Mouse (Mus musculus) ovary, adult 18-20 months (tissue): Measurements from ENCODE around the gene Pcdh19.

Experiments used
- DNase-seq: peaks from one replicate; pipeline ENCODE4 v3.0.0; 2022; ENCODE audit warnings: low spot score, mixed read lengths

Gene Pcdh19

DNA sequence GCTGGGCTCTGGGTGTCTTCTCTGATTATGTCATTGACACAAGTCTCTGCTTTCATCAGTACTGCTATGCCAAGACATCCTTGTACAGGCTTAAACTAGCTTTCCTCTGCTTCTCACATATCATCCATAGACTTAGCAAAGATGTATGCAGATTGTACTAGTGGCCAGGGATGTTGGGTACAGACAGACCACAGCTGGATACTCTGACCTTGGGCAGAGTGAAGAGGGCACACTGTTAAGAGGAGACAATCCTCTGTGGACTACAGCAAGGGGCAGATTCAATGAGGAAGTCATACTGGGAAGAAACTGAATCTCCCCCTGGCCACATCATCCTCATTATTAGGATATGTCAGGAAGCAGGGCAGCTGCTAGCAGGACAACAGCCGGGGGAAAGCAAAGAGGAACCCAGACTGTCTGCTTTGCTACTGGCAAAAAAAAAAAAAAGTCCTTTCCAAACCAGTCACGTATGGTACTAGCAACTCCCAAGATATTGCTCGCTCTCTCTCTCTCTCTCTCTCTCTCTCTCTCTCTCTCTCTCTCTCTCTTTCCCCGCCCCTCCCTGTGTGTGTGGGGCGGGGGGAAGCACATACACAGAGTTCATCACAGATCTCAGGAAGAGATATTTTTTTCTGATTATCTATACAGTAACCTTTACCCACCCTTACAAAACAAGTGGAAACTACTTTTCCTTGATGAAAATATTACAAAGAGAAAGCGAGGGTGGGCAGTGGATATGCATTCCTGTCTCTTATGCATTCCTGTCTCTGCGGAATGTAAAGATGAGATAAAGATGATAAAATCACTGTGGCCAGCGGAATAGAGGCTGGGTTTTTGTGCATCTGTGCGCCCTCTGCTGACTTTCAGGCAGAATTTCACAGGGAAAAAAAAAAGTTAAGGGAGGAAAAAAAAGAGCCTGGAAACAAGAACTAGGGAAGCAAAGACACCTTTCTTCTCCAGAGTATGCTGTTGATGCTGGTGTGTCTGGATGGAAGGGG is 31.2 kb downstream of the Pcdh19 start:
- no peak for DNase-seq

DNA sequence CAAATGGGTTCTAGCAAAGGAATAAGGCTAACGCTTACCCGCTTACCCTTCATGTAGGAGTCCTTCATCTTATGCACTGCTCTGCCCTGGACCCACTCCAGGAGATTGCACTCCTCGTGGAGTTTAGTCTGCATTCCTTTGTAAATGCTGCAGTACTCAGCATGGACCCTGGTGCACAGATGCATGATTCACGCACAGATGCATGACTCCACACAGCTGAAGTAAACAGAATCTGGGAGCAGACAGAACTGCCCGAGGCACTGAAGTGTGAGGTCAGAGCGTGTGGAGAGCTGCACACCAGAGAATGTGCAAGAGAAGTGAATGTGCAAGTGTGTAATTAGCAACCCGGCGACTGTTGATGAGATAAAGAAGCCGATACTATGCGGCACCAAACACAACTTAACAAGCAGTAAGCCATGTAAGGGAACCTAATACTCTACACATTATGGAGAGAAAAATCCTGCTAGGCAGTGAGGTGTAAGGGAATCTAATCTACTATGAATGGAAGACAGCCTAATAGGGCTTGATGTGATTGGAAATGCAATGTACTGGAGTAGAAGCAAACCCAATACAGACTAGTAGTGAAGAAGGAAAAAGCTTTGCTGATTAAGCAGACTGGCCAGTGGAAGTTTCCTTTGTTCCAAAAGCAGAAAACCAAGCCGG is 32.8 kb downstream of the Pcdh19 start:
- no peak for DNase-seq

DNA sequence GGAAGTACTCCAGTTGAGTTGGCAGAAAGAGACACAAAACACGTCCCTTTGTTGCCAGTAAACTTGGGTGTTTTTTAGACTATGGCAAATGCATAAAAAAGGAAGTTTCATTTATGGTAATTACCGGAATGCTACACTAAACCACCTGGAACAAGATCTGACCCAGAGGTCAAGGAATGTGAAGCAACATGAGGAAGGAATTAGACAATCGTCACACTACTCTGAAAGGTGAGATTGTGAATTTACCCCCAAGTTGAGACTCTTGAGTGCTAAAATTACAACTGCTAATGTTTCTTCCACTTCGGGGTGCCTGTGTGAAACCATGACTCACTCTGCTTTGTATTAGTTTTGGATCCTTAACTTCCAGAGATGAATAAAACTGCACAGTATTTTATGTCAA is 33.6 kb downstream of the Pcdh19 start:
- DNase-seq, result no peak

DNA sequence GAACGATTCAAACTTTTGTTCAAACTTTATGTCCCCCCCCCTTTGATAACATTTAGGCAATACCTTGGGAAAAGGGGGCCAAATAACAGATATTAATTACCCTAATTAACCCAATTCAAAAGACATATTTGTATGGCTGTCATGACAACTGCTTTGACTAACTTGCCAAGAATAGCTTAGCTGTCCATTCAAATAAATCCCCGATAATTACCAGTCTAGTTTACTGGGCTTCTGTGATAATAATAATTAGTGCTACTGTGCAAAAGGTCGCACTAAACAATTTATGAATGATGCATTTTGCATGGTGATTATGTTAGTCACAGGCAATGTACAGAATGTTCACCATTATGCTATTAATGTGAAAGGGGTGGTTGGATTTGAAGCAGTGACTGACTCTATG is 35.7 kb downstream of the Pcdh19 start:
- DNase-seq, result no peak

DNA sequence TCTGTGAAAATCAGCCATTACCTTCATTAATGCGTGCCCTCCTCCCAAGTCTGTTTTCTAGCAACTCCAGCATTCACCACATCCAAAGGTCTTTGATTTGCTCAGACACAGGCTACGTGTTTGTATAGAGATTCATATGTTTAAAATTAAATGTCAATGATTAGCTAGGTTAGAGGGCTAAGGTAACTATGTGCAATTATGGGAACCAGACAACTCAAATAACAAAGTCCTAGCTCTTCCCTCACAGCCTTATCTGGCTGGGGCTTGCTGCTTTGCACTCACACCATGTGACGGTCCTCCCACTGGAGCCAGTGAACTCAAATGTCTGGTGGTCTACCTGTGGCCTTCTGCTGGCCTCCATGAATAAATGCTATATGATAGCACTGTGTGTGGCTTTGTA is 38.4 kb downstream of the Pcdh19 start:
- DNase-seq, result no peak

DNA sequence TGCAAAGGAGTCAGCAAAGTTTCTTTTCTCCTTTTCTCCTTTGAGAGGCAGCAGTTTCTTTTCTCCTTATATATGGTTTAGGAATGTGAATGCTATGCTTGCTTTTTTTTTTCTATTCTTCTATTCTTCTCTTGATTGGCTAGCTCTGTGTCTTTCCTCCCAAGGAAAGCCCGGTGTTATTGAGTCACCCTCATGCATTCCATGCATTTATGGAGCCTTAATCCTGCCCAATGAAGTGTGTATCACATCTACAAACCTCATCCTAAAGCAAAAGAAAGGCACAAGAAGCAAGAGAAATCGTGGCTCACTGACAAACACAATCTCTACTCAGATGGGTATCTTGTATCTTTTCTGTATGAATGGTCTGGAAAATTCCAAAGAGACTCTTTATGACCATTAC is 41.0 kb downstream of the Pcdh19 start:
- DNase-seq, result no peak

DNA sequence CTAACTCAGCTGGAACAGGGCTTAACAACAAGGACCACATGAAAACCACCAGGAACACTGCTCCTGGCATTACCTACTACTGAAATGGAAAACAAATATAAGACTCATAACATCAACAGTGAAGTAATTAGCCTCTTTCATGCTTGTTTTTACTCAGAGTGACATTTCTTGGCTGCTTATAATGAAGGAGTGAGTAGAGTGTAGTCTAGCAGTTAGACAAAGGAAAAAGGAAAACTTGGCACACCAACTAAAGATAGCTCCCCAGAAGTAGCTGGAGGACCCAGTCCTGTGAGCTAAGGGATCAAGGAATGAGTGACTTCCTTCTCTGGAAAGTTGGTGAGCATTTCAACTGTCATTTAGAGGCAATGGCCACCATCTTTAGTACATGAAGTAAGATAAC is 49.3 kb downstream of the Pcdh19 start:
- no peak for DNase-seq

DNA sequence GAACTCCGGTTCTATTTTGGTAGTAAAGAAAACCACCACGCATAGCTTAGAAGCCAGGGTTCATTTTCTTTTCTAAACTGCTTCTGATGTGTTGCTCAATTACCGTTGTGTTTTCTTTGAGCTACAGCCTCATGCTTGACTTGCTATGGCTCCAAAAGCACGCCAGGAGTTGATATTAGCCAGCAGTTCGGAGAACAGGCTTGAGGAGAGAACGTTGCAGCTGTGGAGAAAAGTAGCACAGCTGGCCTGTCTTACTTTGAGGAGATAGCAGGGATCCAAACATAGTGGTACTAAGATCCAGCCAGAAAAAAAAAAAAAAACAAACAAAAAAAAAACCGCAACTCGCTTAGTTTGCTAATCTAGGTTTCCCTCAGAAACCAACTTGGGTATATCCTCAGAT is 59.2 kb downstream of the Pcdh19 start:
- peak; percentile 7 for DNase-seq

DNA sequence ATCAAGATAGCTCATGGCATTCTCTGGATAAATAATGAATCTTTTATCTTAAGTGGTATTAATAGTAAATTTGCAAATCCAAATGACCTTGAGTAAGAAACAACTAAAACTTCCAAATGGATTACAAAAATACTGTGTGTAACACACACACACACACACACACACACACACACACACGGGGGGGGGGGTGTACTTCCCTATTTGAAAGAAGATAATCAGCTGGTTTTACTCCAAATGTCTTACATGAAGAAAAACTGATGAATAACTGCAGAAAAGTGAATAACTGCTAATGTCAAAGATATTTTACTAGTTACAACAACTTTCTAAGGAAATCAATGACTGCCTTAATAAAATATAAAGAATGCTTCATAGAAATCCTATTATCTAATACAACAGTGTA is 70.6 kb downstream of the Pcdh19 start:
- no peak for DNase-seq

DNA sequence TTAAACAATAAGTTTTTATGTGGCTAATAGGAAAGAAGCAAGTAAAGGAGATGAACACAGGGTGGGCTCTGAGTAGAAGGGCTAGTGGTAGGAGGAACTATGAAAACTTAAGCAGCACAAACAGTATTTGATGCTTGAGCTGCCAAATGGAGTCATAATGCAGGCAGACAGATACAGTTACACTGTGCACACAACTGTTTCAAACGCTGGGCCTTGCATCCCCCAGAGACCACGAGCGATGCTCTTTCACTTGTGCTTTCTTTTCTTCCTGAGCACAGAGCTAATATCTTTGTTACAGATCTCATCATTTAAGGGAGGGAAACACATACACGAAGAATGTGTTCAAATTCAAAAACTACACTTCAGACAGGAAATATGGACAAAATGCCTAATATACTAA is 83.0 kb downstream of the Pcdh19 start:
- DNase-seq, result no peak

DNA sequence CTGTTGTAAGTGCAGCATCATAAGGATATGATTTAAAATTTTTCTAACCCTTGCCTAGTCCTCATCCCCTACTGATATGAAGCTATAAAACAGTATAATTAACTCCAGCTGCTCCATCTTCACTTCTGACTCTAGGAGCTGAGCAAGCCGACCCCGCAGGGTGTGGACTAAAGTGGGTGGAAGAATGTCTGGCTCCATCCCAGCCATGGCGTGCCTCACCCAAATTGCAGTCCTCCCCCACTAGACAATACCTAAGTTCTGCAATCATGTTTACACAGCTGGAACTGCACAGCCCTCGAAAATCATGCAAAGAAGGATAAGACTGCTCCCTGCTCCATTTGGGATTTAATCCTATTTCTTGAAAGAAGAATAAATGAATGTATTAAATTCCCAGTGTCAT is 84.5 kb downstream of the Pcdh19 start:
- DNase-seq, result no peak

DNA sequence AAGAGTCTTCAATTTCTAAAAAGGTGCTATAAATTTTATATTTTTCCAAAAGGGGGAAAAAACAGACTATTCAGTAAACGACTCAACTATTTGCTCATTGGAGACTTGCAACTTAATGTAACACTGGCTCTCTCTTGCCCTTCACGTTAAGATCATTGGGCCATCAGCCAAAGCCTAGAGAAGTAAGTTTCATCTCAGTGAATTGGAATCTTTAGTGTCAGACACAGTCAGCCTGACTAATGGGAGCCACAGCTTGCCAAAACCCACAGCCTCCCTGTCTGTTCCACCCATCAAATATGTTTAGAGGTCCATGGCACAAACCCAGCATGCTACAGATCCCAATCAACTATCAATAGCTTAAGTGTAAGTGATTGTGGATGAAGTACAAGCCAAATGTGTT is 86.7 kb downstream of the Pcdh19 start:
- DNase-seq, result no peak

DNA sequence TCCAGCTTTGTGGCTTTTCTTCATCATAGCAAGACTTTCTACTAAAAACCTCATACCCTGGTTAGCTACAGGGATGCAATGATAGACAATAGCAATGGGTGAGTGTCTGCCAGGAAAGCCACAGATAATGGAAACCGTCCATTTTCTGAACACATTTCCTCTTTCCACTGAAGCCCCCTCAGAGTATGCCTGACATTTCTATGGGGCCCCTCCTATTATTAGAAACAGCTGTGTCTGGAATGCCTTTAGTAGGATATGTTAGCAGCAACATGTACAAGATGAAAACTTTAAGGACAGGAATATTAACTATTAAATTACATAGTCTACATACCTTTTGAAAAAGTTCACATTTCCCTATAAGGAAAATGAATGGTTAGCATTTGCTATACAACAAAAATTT is 87.1 kb downstream of the Pcdh19 start:
- DNase-seq, result no peak

DNA sequence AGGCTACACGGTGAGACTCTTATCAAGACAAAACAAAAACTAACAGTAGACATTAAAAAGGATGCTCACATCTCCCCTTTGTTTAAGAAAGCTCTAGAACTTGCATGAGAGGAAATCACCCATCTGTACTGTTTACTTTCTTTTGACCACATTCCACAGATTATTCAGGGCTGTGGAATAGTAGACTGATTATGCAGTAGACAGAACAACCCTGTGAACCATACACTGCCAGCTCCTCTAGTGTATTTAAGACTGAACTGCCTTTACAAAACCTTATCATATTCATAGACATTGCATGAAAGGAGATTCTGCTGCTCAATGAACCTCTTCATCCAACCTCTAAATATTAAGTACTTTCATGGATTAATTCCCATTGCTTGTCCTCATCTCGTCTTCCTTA is 87.6 kb downstream of the Pcdh19 start:
- no peak for DNase-seq

DNA sequence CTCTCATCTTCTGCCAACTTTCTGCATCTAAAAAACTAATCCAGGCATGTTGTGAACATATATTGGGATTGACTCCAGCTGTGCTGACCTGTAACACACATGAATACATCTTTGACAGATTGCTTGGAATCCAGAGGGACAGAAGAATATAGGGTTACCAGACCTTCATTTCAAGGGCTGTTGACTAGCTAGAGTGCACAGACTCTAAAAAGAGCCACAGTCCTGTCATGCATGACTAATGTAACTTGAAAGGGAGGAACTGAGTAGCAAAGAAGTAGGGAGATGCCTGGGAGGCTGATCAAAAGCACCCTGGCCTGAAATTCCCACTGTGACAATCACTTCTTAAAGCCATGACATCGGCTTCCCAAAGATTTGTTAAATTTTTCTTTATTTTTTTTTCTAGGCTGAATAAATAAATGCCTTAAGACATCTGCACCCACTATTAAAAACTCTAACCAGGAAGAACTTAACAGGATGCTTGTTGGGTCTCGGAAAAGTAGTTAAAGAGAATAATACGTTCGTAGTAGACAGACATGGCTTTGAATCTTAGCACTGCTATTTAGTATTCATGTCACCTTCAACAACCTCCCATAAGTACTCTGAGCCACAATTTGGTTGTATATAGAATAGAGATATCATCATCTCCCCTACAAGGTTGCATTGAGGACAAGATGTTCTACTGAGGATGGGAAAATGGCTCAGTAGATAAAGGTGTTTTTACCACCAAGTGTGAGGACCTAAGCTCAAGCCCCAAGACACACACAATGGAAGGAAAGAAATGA is 113.0 kb downstream of the Pcdh19 start:
- no peak for DNase-seq

DNA sequence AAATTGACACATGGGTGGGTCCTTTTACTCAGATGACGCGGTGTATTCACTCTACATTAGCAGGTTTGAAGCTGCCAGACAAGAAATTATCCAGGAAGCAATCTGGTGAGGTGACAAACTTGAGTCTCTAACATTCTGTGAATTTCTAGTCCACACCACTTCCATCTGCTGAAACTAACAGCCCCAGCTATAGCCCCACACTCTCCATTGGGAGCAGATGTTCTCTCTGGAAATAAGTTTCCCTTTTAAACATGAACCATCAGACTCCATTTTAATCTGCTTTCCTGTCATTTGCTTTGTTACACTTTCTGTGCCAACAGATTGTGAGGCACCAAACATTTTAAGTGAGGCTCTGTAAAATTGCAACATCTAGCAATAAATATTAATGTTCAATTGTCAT is 123.4 kb downstream of the Pcdh19 start:
- DNase-seq, result no peak
